8 mouse cellular contexts compared by ENCODE assay signal in genomic region chr2:165563298-165564058, GRCm38 (mm10). TPM values are rescaled to one million over a fixed set of nuclear protein-coding genes. Genes with fewer than 3 reads are reported as not detected.
DNase-seq lines count a peak whose midpoint lies in the region; ATAC-seq lines count a peak whose summit lies in the region.

No protein-coding gene starts in this region.

- peak; percentile 58; the same call in 1 of the 2 replicates for ATAC-seq in embryonic facial prominence, embryonic 12.5 days (ENCODE audit: insufficient number of reproducible peaks, insufficient read depth, low FRiP score, low TSS enrichment)
- ATAC-seq in intestine, embryonic 14.5 days (replicated peaks; ENCODE audit: low FRiP score, low TSS enrichment, low read depth) = no peak
- ATAC-seq in liver, embryonic 13.5 days (ENCODE audit: low read depth) = no peak
- peak; percentile 74 for ATAC-seq in neural tube, embryonic 11.5 days (ENCODE audit: insufficient read depth, low FRiP score, low TSS enrichment)

- peak overlapping the region; percentile 66 for H3K4me2 ChIP-seq in embryonic facial prominence, embryonic 12.5 days (replicated peaks)
- peak overlapping the region; percentile 49 for H3K4me2 ChIP-seq in intestine, embryonic 14.5 days (ENCODE audit: low read length)
- peak overlapping the region; percentile 57 for H3K4me2 ChIP-seq in liver, embryonic 13.5 days
- H3K4me2 ChIP-seq in neural tube, embryonic 11.5 days (ENCODE audit: low read depth) = peak overlapping the region; percentile 64

- peak overlapping the region; percentile 32 for H3K4me3 ChIP-seq in embryonic facial prominence, embryonic 12.5 days
- H3K4me3 ChIP-seq in intestine, embryonic 14.5 days (ENCODE audit: low read depth, low read length) = peak overlapping the region; percentile 32
- peak overlapping the region; percentile 39 for H3K4me3 ChIP-seq in liver, embryonic 13.5 days (replicated peaks)
- peak overlapping the region; percentile 34 for H3K4me3 ChIP-seq in neural tube, embryonic 11.5 days (ENCODE audit: low read depth, low read length)

- peaks cover 37% of the 10 kb centered on the region for H3K4me1 ChIP-seq in embryonic facial prominence, embryonic 12.5 days
- H3K4me1 ChIP-seq in intestine, embryonic 14.5 days (replicated peaks; ENCODE audit: control insufficient read depth, insufficient read depth, low read length) = peaks cover 3% of the 10 kb centered on the region; the same call in 1 of the 2 replicates
- peaks cover 5% of the 10 kb centered on the region; the same call in 1 of the 2 replicates for H3K4me1 ChIP-seq in liver, embryonic 13.5 days (replicated peaks)
- H3K4me1 ChIP-seq in neural tube, embryonic 11.5 days (ENCODE audit: control insufficient read depth, insufficient read depth, low read length) = peaks cover 23% of the 10 kb centered on the region

- H3K27ac ChIP-seq in embryonic facial prominence, embryonic 12.5 days = no peak overlapping the region
- H3K27ac ChIP-seq in intestine, embryonic 14.5 days (ENCODE audit: low read depth) = no peak overlapping the region
- no peak overlapping the region for H3K27ac ChIP-seq in liver, embryonic 13.5 days
- H3K27ac ChIP-seq in neural tube, embryonic 11.5 days (ENCODE audit: low read depth, low read length) = peak overlapping the region; percentile 76

- peaks cover 28% of the 10 kb centered on the region for H3K27me3 ChIP-seq in embryonic facial prominence, embryonic 12.5 days
- peaks cover 30% of the 10 kb centered on the region for H3K27me3 ChIP-seq in intestine, embryonic 14.5 days (replicated peaks; ENCODE audit: control insufficient read depth, insufficient read depth, low read length)
- H3K27me3 ChIP-seq in liver, embryonic 13.5 days = peaks cover 42% of the 10 kb centered on the region
- H3K27me3 ChIP-seq in neural tube, embryonic 11.5 days (ENCODE audit: control insufficient read depth, insufficient read depth, low read length) = peaks cover 10% of the 10 kb centered on the region; the same call in 1 of the 2 replicates

- H3K9ac ChIP-seq in embryonic facial prominence, embryonic 12.5 days = peak overlapping the region; percentile 20; the same call in 1 of the 2 replicates
- no peak overlapping the region for H3K9ac ChIP-seq in intestine, embryonic 14.5 days (ENCODE audit: low read length)
- H3K9ac ChIP-seq in liver, embryonic 13.5 days = no peak overlapping the region
- H3K9ac ChIP-seq in neural tube, embryonic 11.5 days (ENCODE audit: low read length) = peak overlapping the region; percentile 39

- 2% methylated on average over 52 of the region's 52 CpGs for WGBS in embryonic facial prominence, embryonic 12.5 days
- 1% methylated on average over 52 of the region's 52 CpGs for WGBS in intestine, embryonic 14.5 days
- 3% methylated on average over 52 of the region's 52 CpGs for WGBS in liver, embryonic 13.5 days (ENCODE audit: insufficient replicate concordance)
- under 1% methylated on average over 52 of the region's 52 CpGs for WGBS in neural tube, embryonic 11.5 days

- no peaks in the 10 kb centered on the region for H3K36me3 ChIP-seq in embryonic facial prominence, embryonic 12.5 days
- H3K36me3 ChIP-seq in intestine, embryonic 14.5 days (ENCODE audit: control insufficient read depth, insufficient read depth, low read length) = no peaks in the 10 kb centered on the region
- no peaks in the 10 kb centered on the region for H3K36me3 ChIP-seq in liver, embryonic 13.5 days
- no peaks in the 10 kb centered on the region for H3K36me3 ChIP-seq in neural tube, embryonic 11.5 days (ENCODE audit: control insufficient read depth, insufficient read depth, low read length)

- H3K9me3 ChIP-seq in embryonic facial prominence, embryonic 12.5 days = no peaks in the 10 kb centered on the region
- H3K9me3 ChIP-seq in intestine, embryonic 14.5 days (ENCODE audit: control insufficient read depth, low read length) = no peaks in the 10 kb centered on the region
- H3K9me3 ChIP-seq in liver, embryonic 13.5 days (replicated peaks) = no peaks in the 10 kb centered on the region
- no peaks in the 10 kb centered on the region for H3K9me3 ChIP-seq in neural tube, embryonic 11.5 days (ENCODE audit: control insufficient read depth, low read length)

- DNase-seq in right cerebral cortex, postnatal 4 days = peak; percentile 18
- no peak for DNase-seq in right cerebral cortex, adult 18-20 months
- peak; percentile 69 for DNase-seq in intestine, embryonic 14.5 days (ENCODE audit: low spot score)
- DNase-seq in liver, embryonic 13.5 days = no peak
- peak; percentile 86 for DNase-seq in neural tube, embryonic 11.5 days (ENCODE audit: low spot score)
- DNase-seq in B cell, adult 2 months = no peak
- DNase-seq in testis, postnatal 10 days (ENCODE audit: low spot score) = no peak

RNA-seq across cellular contexts. Expression of gene Eya2, which starts 31.4 kb away (rescaled TPM):
- polyA plus RNA-seq in embryonic facial prominence, embryonic 12.5 days (2016; fragmentation: Nextera tagmentation; extraction: Ambion mirVana) = 22.5 and 23.5 TPM in 2 replicates
- 0.54 and 0.85 TPM in 2 replicates for polyA plus RNA-seq in intestine, embryonic 14.5 days (2014; fragmentation: Nextera tagmentation; extraction: Ambion mirVana)
- polyA plus RNA-seq in liver, embryonic 13.5 days (2015; fragmentation: Nextera tagmentation; extraction: Ambion mirVana) = 0.13 and 0.23 TPM in 2 replicates
- 25.6 and 29.6 TPM in 2 replicates for polyA plus RNA-seq in neural tube, embryonic 11.5 days (2014; fragmentation: Nextera tagmentation; extraction: Ambion mirVana)

RNA-seq across cellular contexts. Expression of gene Slc2a10, which starts 59.9 kb away (rescaled TPM):
- 10.2 TPM in 2 replicates for polyA plus RNA-seq in embryonic facial prominence, embryonic 12.5 days (2016; fragmentation: Nextera tagmentation; extraction: Ambion mirVana)
- polyA plus RNA-seq in intestine, embryonic 14.5 days (2014; fragmentation: Nextera tagmentation; extraction: Ambion mirVana) = 4.6 and 4.7 TPM in 2 replicates
- polyA plus RNA-seq in liver, embryonic 13.5 days (2015; fragmentation: Nextera tagmentation; extraction: Ambion mirVana) = 0.36 and 0.46 TPM in 2 replicates
- 3.0 and 3.6 TPM in 2 replicates for polyA plus RNA-seq in neural tube, embryonic 11.5 days (2014; fragmentation: Nextera tagmentation; extraction: Ambion mirVana)

Comparison
In these comparisons a context has a peak if more than half of its experiments do, and no peak if none do; other contexts are left out.
1. DNase-seq: peak in right cerebral cortex, postnatal 4 days (single experiment), intestine, embryonic 14.5 days (single experiment) and neural tube, embryonic 11.5 days (single experiment); none in right cerebral cortex, adult 18-20 months (single experiment), liver, embryonic 13.5 days (single experiment), B cell, adult 2 months (0 of 2) and testis, postnatal 10 days (single experiment).
2. ATAC-seq: peak in embryonic facial prominence, embryonic 12.5 days (single experiment) and neural tube, embryonic 11.5 days (single experiment); none in intestine, embryonic 14.5 days (single experiment) and liver, embryonic 13.5 days (single experiment).
3. H3K9ac ChIP-seq: peak in embryonic facial prominence, embryonic 12.5 days (single experiment) and neural tube, embryonic 11.5 days (single experiment); none in intestine, embryonic 14.5 days (single experiment) and liver, embryonic 13.5 days (single experiment).
4. RNA of gene Eya2, which starts 31.4 kb away (polyA plus RNA-seq): 25.6 to 29.6 TPM in neural tube, embryonic 11.5 days and 22.5 to 23.5 TPM in embryonic facial prominence, embryonic 12.5 days; 0.54 to 0.85 TPM in intestine, embryonic 14.5 days and 0.13 to 0.23 TPM in liver, embryonic 13.5 days; every median in the first group is over 10 times any median in the second.
5. Peak in every context shown above with its lines, with median percentiles within 50 percentile points of each other: H3K4me2 ChIP-seq and H3K4me3 ChIP-seq.